Mouse (Mus musculus): ENCODE measurements around the gene Sdhaf3. TPM values are rescaled to one million over a fixed set of nuclear protein-coding genes. Genes with fewer than 3 reads are reported as not detected.
A peak's percentile ranks its signal among the peaks of the same experiment; 100 is the strongest.
"Not testable (repeated sequence)": the region's sequence is repeated elsewhere in the genome, so short reads cannot be mapped to it uniquely, and the experiment has no call there.

The Sdhaf3 gene
- polyA plus RNA-seq, 1 experiment from 2014 or later: 5.8 TPM

DNA sequence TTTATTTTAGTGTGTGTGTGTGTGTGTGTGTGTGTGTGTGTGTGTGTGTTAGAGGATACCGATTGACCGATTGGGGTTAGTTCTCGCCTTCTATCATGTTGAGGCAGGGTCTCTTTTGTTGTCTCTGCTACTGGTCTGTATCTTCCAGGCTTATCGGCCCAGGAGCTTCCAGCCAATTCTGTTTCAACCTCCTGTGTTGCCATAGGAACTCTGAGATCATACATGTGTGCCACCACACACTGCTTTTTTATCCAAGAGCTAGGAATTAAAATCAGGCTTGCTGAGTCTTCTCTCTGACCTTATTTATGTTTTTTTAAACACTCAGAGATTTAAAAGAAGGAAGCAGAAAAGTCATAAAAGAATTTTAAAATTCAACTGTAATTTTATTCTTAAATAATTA lies 24.3 kb upstream of the Sdhaf3 start:
- WGBS (ENCODE audit: insufficient replicate concordance): 58% methylated on average over 4 of the region's 4 CpGs
- no peak for ATAC-seq (replicated peaks; ENCODE audit: insufficient number of reproducible peaks, low FRiP score, low TSS enrichment)
- Histone ChIP-seq H3K9ac (ENCODE audit: low read depth, low read length) (no peak overlapping the region), H3K4me1 (ENCODE audit: control insufficient read depth, insufficient read depth, low read length) (no peaks in the 10 kb centered on the region), H3K27ac (ENCODE audit: low read depth, low read length) (no peak overlapping the region), H3K9me3 (replicated peaks; ENCODE audit: control insufficient read depth, low read length) (no peaks in the 10 kb centered on the region), H3K27me3 (ENCODE audit: control insufficient read depth, insufficient read depth, low read length) (no peaks in the 10 kb centered on the region; the same call in 1 of the 2 replicates), H3K4me3 (ENCODE audit: low read depth, low read length) (no peak overlapping the region), H3K36me3 (ENCODE audit: control insufficient read depth, insufficient read depth, low read length) (no peaks in the 10 kb centered on the region), H3K4me2 (no peak overlapping the region)

DNA sequence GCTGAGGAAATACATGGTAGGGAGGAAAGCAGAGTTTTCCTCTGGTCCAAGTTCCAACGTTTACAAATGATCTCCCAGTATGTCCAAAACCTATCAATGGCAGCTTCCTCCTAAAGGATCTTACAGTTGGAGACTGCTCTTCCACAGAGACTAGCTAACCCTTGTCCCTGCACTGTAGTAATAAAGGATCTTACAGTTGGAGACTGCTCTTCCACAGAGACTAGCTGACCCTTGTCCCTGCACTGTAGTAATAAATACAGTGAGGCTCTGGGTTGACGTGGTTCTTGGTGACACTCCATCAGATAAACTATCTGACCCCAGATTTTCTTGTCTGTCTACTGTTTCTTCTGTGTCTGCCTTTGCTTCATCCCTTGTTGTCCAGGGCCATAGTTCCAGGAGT lies 15.0 kb upstream of the Sdhaf3 start:
- Histone ChIP-seq H3K9ac (ENCODE audit: low read depth, low read length) (no peak overlapping the region), H3K27me3 (ENCODE audit: control insufficient read depth, insufficient read depth, low read length) (no peaks in the 10 kb centered on the region), H3K4me3 (ENCODE audit: low read depth, low read length) (no peak overlapping the region), H3K9me3 (replicated peaks; ENCODE audit: control insufficient read depth, low read length) (no peaks in the 10 kb centered on the region), H3K36me3 (ENCODE audit: control insufficient read depth, insufficient read depth, low read length) (no peaks in the 10 kb centered on the region), H3K4me1 (ENCODE audit: control insufficient read depth, insufficient read depth, low read length) (no peaks in the 10 kb centered on the region), H3K27ac (ENCODE audit: low read depth, low read length) (no peak overlapping the region), H3K4me2 (no peak overlapping the region)
- ATAC-seq (replicated peaks; ENCODE audit: insufficient number of reproducible peaks, low FRiP score, low TSS enrichment): no peak; the same call in 1 of the 2 replicates
- WGBS (ENCODE audit: insufficient replicate concordance): 38% methylated on average over 2 of the region's 2 CpGs

DNA sequence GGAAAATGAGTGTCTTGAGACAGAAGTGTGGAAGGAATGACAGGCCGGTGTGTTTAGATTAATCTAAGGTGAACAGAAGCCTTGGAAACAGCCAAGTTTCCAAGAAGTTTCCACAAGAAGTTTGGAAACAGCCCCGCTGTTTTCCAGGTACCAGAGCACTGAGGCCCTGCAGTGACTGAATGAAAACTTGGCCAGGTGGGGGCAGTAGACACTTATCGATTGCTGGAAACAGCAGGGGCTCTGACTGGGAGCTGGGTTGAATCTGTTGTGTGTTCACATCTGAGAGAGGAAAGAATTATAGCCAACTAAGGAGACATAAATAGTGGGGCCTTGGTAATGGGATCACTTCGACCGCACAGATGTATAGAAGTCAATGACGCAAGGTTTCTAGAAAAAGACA lies 13.0 kb upstream of the Sdhaf3 start:
- Histone ChIP-seq H3K36me3 (ENCODE audit: control insufficient read depth, insufficient read depth, low read length) (no peaks in the 10 kb centered on the region), H3K9ac (ENCODE audit: low read depth, low read length) (no peak overlapping the region), H3K9me3 (replicated peaks; ENCODE audit: control insufficient read depth, low read length) (no peaks in the 10 kb centered on the region), H3K27me3 (ENCODE audit: control insufficient read depth, insufficient read depth, low read length) (no peaks in the 10 kb centered on the region), H3K4me2 (no peak overlapping the region), H3K4me3 (ENCODE audit: low read depth, low read length) (no peak overlapping the region), H3K27ac (ENCODE audit: low read depth, low read length) (no peak overlapping the region), H3K4me1 (ENCODE audit: control insufficient read depth, insufficient read depth, low read length) (no peaks in the 10 kb centered on the region)
- WGBS (ENCODE audit: insufficient replicate concordance): 39% methylated on average over 6 of the region's 6 CpGs
- no peak for ATAC-seq (replicated peaks; ENCODE audit: insufficient number of reproducible peaks, low FRiP score, low TSS enrichment)

DNA sequence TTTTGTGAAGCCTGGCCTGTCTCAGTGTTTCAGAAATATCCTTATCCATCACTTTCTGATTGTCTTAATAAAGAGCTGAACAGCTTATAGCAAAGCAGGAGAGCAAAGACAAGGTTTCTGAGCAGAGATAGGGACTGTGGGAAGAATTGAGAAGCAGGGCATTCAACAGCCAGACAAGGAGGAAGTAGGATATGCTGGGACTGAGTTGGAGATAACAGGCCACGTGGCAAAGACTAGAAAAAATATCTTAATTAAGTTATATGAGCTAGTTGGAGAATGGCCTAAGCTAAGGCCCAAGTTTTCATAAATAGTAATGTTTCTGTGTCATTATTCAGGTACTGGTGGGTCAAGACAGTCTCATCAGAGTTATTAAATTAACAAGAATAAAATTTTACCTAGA lies 8.2 kb upstream of the Sdhaf3 start:
- no peak for ATAC-seq (replicated peaks; ENCODE audit: insufficient number of reproducible peaks, low FRiP score, low TSS enrichment)
- H3K9me3 ChIP-seq (replicated peaks; ENCODE audit: control insufficient read depth, low read length): no peaks in the 10 kb centered on the region
- H3K36me3 ChIP-seq (ENCODE audit: control insufficient read depth, insufficient read depth, low read length): no peaks in the 10 kb centered on the region
- H3K27me3 ChIP-seq (ENCODE audit: control insufficient read depth, insufficient read depth, low read length): no peaks in the 10 kb centered on the region
- H3K4me2 ChIP-seq: no peak overlapping the region
- WGBS (ENCODE audit: insufficient replicate concordance): 10% methylated on average over 1 of the region's 1 CpGs
- H3K9ac ChIP-seq (ENCODE audit: low read depth, low read length): no peak overlapping the region
- H3K27ac ChIP-seq (ENCODE audit: low read depth, low read length): no peak overlapping the region
- H3K4me3 ChIP-seq (ENCODE audit: low read depth, low read length): no peak overlapping the region
- H3K4me1 ChIP-seq (ENCODE audit: control insufficient read depth, insufficient read depth, low read length): no peaks in the 10 kb centered on the region

DNA sequence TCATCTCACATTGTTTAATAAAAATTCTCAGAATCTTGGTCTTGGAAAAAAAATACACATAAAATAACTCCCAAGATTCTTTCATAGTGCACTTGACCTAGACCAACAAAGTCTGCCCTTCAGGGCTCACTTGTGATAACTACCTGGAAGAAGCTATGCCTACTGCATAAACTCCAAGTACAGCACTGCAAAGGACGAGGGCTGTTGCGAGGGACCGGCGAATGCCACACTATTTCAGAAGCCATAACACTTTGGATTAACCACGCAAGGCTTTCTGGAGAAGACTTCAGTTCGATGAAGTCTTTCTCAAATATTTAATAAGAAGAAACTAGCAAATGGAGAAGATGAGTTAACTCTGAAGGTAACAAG lies 425 bp upstream of the Sdhaf3 start:
- Histone ChIP-seq H3K27ac (ENCODE audit: low read depth, low read length) (no peak overlapping the region), H3K9ac (ENCODE audit: low read depth, low read length) (peak overlapping the region; percentile 49)

DNA sequence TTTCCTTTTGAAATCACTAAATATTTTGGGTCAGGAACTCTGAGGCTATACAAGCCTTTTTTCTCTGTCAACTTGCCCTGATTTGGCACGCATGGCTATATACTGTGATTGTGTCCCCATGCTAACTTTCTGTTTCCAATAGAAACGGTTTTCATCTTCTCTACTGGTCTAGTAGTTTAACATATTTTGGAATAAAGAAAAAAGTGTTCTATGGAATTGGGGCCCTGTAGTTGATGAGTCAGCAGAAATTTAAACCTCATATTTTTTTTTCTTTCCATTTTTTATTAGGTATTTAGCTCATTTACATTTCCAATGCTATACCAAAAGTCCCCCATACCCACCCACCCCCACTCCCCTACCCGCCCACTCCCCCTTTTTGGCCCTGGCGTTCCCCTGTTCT lies 3.4 kb downstream of the Sdhaf3 start:
- not testable (repeated sequence) for ATAC-seq (replicated peaks; ENCODE audit: insufficient number of reproducible peaks, low FRiP score, low TSS enrichment)
- WGBS (ENCODE audit: insufficient replicate concordance): 81% methylated on average over 2 of the region's 4 CpGs

More for the DNA sequence above, 425 bp upstream of the Sdhaf3 start:
- no peak for ATAC-seq (replicated peaks; ENCODE audit: insufficient number of reproducible peaks, low FRiP score, low TSS enrichment)
- H3K9me3 ChIP-seq (replicated peaks; ENCODE audit: control insufficient read depth, low read length): no peaks in the 10 kb centered on the region
- H3K36me3 ChIP-seq (ENCODE audit: control insufficient read depth, insufficient read depth, low read length): no peaks in the 10 kb centered on the region
- no peaks in the 10 kb centered on the region for H3K4me1 ChIP-seq (ENCODE audit: control insufficient read depth, insufficient read depth, low read length)
- H3K4me3 ChIP-seq (ENCODE audit: low read depth, low read length): peak overlapping the region; percentile 64
- 47% methylated on average over 6 of the region's 6 CpGs for WGBS (ENCODE audit: insufficient replicate concordance)
- H3K4me2 ChIP-seq: peak overlapping the region; percentile 68
- no peaks in the 10 kb centered on the region for H3K27me3 ChIP-seq (ENCODE audit: control insufficient read depth, insufficient read depth, low read length)

DNA sequence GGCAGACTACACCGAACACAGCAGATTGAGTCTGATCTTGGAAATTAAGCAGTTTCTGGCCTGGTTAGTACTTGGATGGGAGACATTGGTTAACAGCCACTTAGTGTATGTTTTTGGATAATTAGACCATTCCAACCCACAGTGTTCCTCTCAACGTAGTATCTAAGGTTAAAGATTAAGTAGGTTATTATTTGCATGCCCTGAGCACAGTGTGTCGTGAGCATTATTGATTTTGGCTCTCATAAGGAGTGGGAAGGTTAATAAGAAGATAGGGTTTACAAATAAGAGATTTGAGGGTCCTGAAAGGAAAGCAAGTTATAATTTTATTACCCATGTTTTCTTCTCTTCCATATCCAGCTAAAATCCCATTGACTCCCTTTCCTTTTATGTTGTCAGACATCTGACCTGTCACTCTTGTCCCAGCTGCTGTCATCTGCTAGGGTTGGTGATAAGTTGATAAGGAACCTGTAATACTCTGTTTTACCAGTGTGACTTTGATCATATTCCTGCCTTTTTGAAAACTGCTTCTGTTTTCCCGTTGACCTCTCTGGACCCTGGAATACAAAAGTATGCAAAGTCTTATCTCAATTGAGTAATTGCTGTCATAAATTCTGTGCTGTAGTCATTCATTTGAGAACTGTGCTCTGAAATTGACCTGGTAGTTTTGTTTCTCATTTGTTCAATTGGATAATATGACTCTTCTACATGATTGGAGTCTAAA lies 41.6 kb downstream of the Sdhaf3 start:
- H3K4me2 ChIP-seq: no peak overlapping the region
- no peaks in the 10 kb centered on the region for H3K4me1 ChIP-seq (ENCODE audit: control insufficient read depth, insufficient read depth, low read length)
- no peaks in the 10 kb centered on the region for H3K9me3 ChIP-seq (replicated peaks; ENCODE audit: control insufficient read depth, low read length)
- H3K27me3 ChIP-seq (ENCODE audit: control insufficient read depth, insufficient read depth, low read length): no peaks in the 10 kb centered on the region
- no peaks in the 10 kb centered on the region for H3K36me3 ChIP-seq (ENCODE audit: control insufficient read depth, insufficient read depth, low read length)
- no peak overlapping the region for H3K4me3 ChIP-seq (ENCODE audit: low read depth, low read length)
- H3K9ac ChIP-seq (ENCODE audit: low read depth, low read length): no peak overlapping the region
- no peak for ATAC-seq (replicated peaks; ENCODE audit: insufficient number of reproducible peaks, low FRiP score, low TSS enrichment)
- no peak overlapping the region for H3K27ac ChIP-seq (ENCODE audit: low read depth, low read length)
- WGBS (ENCODE audit: insufficient replicate concordance): 73% methylated on average over 4 of the region's 4 CpGs

More for the DNA sequence above, 3.4 kb downstream of the Sdhaf3 start:
- H3K4me1 ChIP-seq (ENCODE audit: control insufficient read depth, insufficient read depth, low read length); H3K4me2 ChIP-seq; H3K27ac ChIP-seq (ENCODE audit: low read depth, low read length); H3K4me3 ChIP-seq (ENCODE audit: low read depth, low read length); H3K27me3 ChIP-seq (ENCODE audit: control insufficient read depth, insufficient read depth, low read length); H3K9ac ChIP-seq (ENCODE audit: low read depth, low read length); H3K9me3 ChIP-seq (replicated peaks; ENCODE audit: control insufficient read depth, low read length); H3K36me3 ChIP-seq (ENCODE audit: control insufficient read depth, insufficient read depth, low read length): not testable (repeated sequence)

DNA sequence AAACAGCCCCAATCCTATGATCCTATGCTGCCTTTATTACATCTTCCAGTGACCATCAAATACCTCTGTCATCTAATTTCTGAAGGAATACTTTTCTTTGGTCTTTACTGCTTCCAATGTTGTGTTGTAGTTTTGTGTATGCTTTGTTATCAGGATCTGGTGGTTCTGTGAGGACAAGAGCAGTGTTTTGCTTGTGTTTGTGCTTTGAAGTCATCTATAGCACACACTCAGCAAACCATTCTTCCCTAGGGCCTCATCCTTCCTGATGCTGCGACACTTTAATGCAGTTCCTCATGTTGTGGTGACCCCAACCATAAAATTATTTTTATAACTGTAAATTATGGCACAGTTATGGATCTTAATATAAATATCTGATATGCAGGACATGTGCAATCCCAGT lies 42.2 kb downstream of the Sdhaf3 start:
- no peaks in the 10 kb centered on the region for H3K4me1 ChIP-seq (ENCODE audit: control insufficient read depth, insufficient read depth, low read length)
- H3K9ac ChIP-seq (ENCODE audit: low read depth, low read length): no peak overlapping the region
- H3K36me3 ChIP-seq (ENCODE audit: control insufficient read depth, insufficient read depth, low read length): no peaks in the 10 kb centered on the region
- H3K9me3 ChIP-seq (replicated peaks; ENCODE audit: control insufficient read depth, low read length): no peaks in the 10 kb centered on the region
- no peak overlapping the region for H3K4me3 ChIP-seq (ENCODE audit: low read depth, low read length)
- no peak overlapping the region for H3K4me2 ChIP-seq
- no peaks in the 10 kb centered on the region for H3K27me3 ChIP-seq (ENCODE audit: control insufficient read depth, insufficient read depth, low read length)
- no peak for ATAC-seq (replicated peaks; ENCODE audit: insufficient number of reproducible peaks, low FRiP score, low TSS enrichment)
- no peak overlapping the region for H3K27ac ChIP-seq (ENCODE audit: low read depth, low read length)
- WGBS (ENCODE audit: insufficient replicate concordance): 91% methylated on average over 1 of the region's 1 CpGs

DNA sequence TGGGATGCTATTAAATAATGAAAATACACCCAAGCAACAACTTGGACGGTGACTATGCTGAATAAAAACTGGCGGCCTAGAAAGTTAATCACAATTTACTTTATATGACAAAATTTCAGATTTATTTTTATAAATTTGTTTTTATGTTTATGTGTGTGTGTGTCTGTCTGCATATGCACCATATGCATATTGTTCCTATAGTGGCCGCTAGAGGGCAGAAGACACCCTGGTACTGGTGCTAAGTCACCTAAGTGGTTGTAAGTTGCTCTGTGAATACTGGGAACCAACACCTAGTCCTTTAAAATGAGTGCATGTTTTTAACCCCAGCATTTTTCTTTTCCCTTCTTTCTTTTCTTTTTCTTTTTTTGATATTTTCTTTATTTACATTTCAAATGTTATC lies 43.2 kb downstream of the Sdhaf3 start:
- Histone ChIP-seq H3K4me1 (ENCODE audit: control insufficient read depth, insufficient read depth, low read length) (no peaks in the 10 kb centered on the region), H3K9me3 (replicated peaks; ENCODE audit: control insufficient read depth, low read length) (no peaks in the 10 kb centered on the region), H3K27me3 (ENCODE audit: control insufficient read depth, insufficient read depth, low read length) (no peaks in the 10 kb centered on the region), H3K9ac (ENCODE audit: low read depth, low read length) (no peak overlapping the region), H3K36me3 (ENCODE audit: control insufficient read depth, insufficient read depth, low read length) (no peaks in the 10 kb centered on the region), H3K4me2 (no peak overlapping the region), H3K4me3 (ENCODE audit: low read depth, low read length) (no peak overlapping the region), H3K27ac (ENCODE audit: low read depth, low read length) (no peak overlapping the region)
- 84% methylated on average over 3 of the region's 3 CpGs for WGBS (ENCODE audit: insufficient replicate concordance)
- ATAC-seq (replicated peaks; ENCODE audit: insufficient number of reproducible peaks, low FRiP score, low TSS enrichment): no peak
